Mouse (Mus musculus) hindbrain, postnatal 0 days (tissue): ENCODE measurements around the gene Anxa3. TPM values are rescaled to one million over a fixed set of nuclear protein-coding genes. Genes with fewer than 3 reads are reported as not detected.
A peak's percentile ranks its signal among the peaks of the same experiment; 100 is the strongest.

ENCODE experiments used
- ATAC-seq: fragments of 200-750 bp; cut with Nextera tagmentation; 2 replicates; pipeline ENCODE4 v1.8.0; 2017; ENCODE audit warnings: mild to moderate bottlenecking, moderate TSS enrichment, moderate library complexity
- DNase-seq: peaks from one replicate; pipeline ENCODE4 v3.0.0-alpha.2; 2015; ENCODE audit warnings: low spot score
- H3K27ac ChIP-seq: fragments of 300-500 bp; sonication (generic); 2 replicates; pipeline ENCODE4 v1.5.1; 2014; ENCODE audit warnings: mild to moderate bottlenecking
- H3K27me3 ChIP-seq: fragments of 300-500 bp; sonication (generic); 2 replicates; pipeline ENCODE4 v1.6.1; 2014; ENCODE audit warnings: low read length, mixed read lengths; ENCODE audit not compliant: insufficient read depth
- H3K36me3 ChIP-seq: fragments of 300-500 bp; sonication (generic); 2 replicates; pipeline ENCODE4 v1.6.1; 2014; ENCODE audit warnings: low read length, mixed read lengths; ENCODE audit not compliant: insufficient read depth
- H3K4me1 ChIP-seq: fragments of 300-500 bp; sonication (generic); 2 replicates; pipeline ENCODE4 v1.6.1; 2014; ENCODE audit warnings: antibody characterized with exemption, low read length, mixed read lengths; ENCODE audit not compliant: insufficient read depth
- H3K4me2 ChIP-seq: fragments of 300-500 bp; sonication (generic); 2 replicates; pipeline ENCODE4 v1.6.1; 2014; ENCODE audit warnings: low read depth, mild to moderate bottlenecking, low read length, moderate library complexity, mixed read lengths
- H3K4me3 ChIP-seq: fragments of 300-500 bp; sonication (generic); 2 replicates; pipeline ENCODE4 v1.5.1; 2014; ENCODE audit warnings: low read length
- H3K9ac ChIP-seq: fragments of 300-500 bp; sonication (generic); replicated peaks from 2 replicates; pipeline ENCODE4 v1.6.1; 2014; ENCODE audit warnings: mild to moderate bottlenecking, low read length, moderate library complexity, mixed read lengths
- H3K9me3 ChIP-seq: fragments of 300-500 bp; sonication (generic); 2 replicates; pipeline ENCODE4 v1.6.1; 2016; ENCODE audit warnings: low read length, mixed read lengths
- CTCF ChIP-seq: IDR thresholded peaks from 2 replicates; pipeline ENCODE4 v1.5.1; 2016; ENCODE audit warnings: antibody characterized with exemption, control low read depth, low read depth
- WGBS: fragments of 180-500 bp; shearing (Covaris S2); extraction: QIAGEN DNeasy Blood & Tissue Kit; methylation state at CpG from one replicate; pipeline ENCODE4 v1.1.7; 2014; 5-methylcytosine and 5-hydroxymethylcytosine counted together
- polyA plus RNA-seq: library from polyadenylated mRNA; unstranded; fragments of >200 nt; fragmentation: Nextera tagmentation; extraction: Ambion mirVana; gene quantifications from 2 replicates; pipeline ENCODE4 v1.2.1, GENCODE M21; 2015
- total RNA-seq: library from RNA; depleted of rRNA; stranded (reverse); fragments of >200 nt; gene quantifications from 2 replicates; pipeline ENCODE4 v1.2.3, GENCODE M21; 2014

Anxa3 gene
- total and polyA plus RNA-seq, 2 experiments from 2014 or later: 23.9 to 30.3 TPM

GRCm38 (mm10) chr5:96834338-96834737, 41.2 kb downstream of the Anxa3 start:
- DNase-seq: no peak
- WGBS: 67% methylated on average over 5 of the region's 5 CpGs
- H3K4me2 ChIP-seq: no peak overlapping the region

DNA sequence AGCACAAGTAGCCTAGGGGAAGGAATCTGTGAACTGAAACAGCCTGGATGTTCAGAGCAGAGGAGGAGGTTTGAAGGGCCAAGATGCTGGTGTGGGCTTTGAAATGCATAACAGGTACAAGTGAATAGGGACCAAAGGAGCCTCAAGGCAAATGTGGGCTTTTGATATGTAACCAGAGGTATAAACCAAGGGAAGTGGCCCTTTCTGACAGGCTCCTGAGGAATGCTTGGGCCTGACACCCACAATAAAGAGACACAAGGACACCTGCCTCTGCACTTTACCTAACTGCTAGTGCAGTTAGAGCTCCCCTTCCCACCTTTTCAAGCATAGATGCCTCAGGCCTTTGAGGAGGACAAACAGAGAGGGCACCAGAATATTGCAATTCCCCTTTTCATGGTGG, 54.8 kb downstream of the Anxa3 start:
- H3K27me3 ChIP-seq: no peaks in the 10 kb centered on the region
- TF ChIP-seq CTCF: no peak
- H3K27ac ChIP-seq: no peak overlapping the region
- DNase-seq: no peak
- no peak overlapping the region for H3K4me2 ChIP-seq
- no peaks in the 10 kb centered on the region for H3K36me3 ChIP-seq
- H3K4me1 ChIP-seq: no peaks in the 10 kb centered on the region
- no peak for ATAC-seq
- H3K9ac ChIP-seq: no peak overlapping the region
- no peaks in the 10 kb centered on the region for H3K9me3 ChIP-seq
- H3K4me3 ChIP-seq: no peak overlapping the region

More at GRCm38 (mm10) chr5:96834338-96834737, 41.2 kb downstream of the Anxa3 start:
- Histone ChIP-seq H3K27me3 (no peaks in the 10 kb centered on the region), H3K27ac (no peak overlapping the region), H3K9me3 (no peaks in the 10 kb centered on the region), H3K36me3 (no peaks in the 10 kb centered on the region), H3K9ac (no peak overlapping the region), H3K4me3 (no peak overlapping the region), H3K4me1 (no peaks in the 10 kb centered on the region)
- no peak for TF ChIP-seq CTCF
- ATAC-seq: no peak

- no peak for ATAC-seq
- no peak for DNase-seq
- WGBS: 75% methylated on average over 3 of the region's 3 CpGs
Measured at GRCm38 (mm10) chr5:96848386-96848785, 55.2 kb downstream of the Anxa3 start.

DNA sequence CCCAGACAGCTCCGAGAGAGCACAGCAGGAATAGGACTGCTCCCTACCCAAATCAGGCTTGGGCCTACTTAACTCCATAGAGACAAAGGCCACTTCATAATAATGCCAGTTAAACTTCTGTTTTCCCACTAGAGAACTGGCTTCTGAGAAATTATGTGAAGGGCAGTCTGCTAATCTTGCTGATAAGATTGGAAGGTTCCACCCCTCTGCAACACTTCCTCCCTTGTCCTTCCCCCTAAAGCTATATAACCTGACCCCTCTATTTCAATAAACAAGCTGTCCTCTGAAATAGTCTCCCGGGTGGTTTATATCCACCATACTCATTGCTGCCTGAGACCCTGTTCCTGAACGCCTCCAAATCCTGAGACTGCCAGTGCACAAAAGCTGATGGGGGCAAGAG, 56.1 kb downstream of the Anxa3 start:
- Histone ChIP-seq H3K27ac (no peak overlapping the region), H3K27me3 (no peaks in the 10 kb centered on the region), H3K9me3 (no peaks in the 10 kb centered on the region), H3K36me3 (no peaks in the 10 kb centered on the region), H3K9ac (no peak overlapping the region), H3K4me2 (no peak overlapping the region), H3K4me1 (no peaks in the 10 kb centered on the region), H3K4me3 (no peak overlapping the region)
- 79% methylated on average over 3 of the region's 3 CpGs for WGBS
- ATAC-seq: no peak
- TF ChIP-seq CTCF: no peak
- DNase-seq: no peak

More at GRCm38 (mm10) chr5:96848386-96848785, 55.2 kb downstream of the Anxa3 start:
- no peak for TF ChIP-seq CTCF
- Histone ChIP-seq H3K27me3 (no peaks in the 10 kb centered on the region), H3K9me3 (no peaks in the 10 kb centered on the region), H3K36me3 (no peaks in the 10 kb centered on the region), H3K4me2 (no peak overlapping the region), H3K4me3 (no peak overlapping the region), H3K9ac (no peak overlapping the region), H3K27ac (no peak overlapping the region), H3K4me1 (no peaks in the 10 kb centered on the region)

DNA sequence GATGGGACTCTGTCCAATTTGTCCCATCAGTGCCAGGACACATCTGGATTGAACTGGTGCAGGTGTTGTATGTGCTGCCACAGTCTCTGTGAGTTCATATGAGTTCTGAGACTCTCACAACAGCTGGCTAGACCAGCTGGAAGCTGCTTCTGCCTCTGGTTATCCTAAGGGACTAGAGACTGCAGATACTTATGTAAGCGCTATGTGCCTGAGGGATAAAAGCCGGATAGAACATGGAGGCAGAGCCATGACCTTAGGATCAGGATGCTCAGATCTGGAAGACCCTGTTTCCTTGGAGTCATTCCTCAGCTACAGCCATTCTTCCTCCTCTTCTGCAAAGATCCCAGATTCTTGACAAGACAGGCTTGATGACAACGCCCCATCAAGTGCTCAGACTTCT, 60.3 kb downstream of the Anxa3 start:
- no peaks in the 10 kb centered on the region for H3K36me3 ChIP-seq
- H3K9me3 ChIP-seq: no peaks in the 10 kb centered on the region
- ATAC-seq: no peak
- H3K4me1 ChIP-seq: no peaks in the 10 kb centered on the region
- no peaks in the 10 kb centered on the region for H3K27me3 ChIP-seq
- TF ChIP-seq CTCF: no peak
- no peak overlapping the region for H3K4me2 ChIP-seq
- 89% methylated on average over 3 of the region's 3 CpGs for WGBS
- DNase-seq: no peak
- no peak overlapping the region for H3K4me3 ChIP-seq
- H3K9ac ChIP-seq: no peak overlapping the region
- no peak overlapping the region for H3K27ac ChIP-seq

DNA sequence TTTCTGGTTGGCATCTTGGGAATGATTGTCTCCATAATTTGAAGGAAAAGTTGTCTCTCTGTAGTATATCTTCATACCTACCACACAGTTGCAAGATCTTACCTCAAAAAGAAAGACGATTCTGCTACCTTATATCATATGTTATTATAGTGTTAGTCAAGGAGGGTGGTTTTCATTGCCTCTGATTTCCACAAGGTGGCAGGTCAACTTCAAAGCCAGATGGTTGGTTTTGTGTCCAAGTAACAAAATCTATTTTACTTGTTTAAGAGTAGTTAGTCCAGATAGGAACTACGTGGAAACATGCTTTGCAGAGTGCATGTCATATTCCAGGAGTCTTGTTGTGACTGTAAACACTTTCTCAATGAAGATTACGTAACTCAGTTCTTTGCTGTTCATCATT, 61.2 kb downstream of the Anxa3 start:
- Histone ChIP-seq H3K27ac (no peak overlapping the region), H3K27me3 (no peaks in the 10 kb centered on the region), H3K36me3 (no peaks in the 10 kb centered on the region), H3K4me2 (no peak overlapping the region), H3K4me1 (no peaks in the 10 kb centered on the region), H3K4me3 (no peak overlapping the region), H3K9me3 (no peaks in the 10 kb centered on the region), H3K9ac (no peak overlapping the region)
- TF ChIP-seq CTCF: peak; percentile 72
- 0 out of 2 replicates have a peak, but pooled peaks have one; percentile 18 for ATAC-seq
- DNase-seq: peak; percentile 61
- 68% methylated on average over 3 of the region's 3 CpGs for WGBS

- Histone ChIP-seq H3K4me1 (no peaks in the 10 kb centered on the region), H3K36me3 (no peaks in the 10 kb centered on the region), H3K4me3 (no peak overlapping the region), H3K27me3 (no peaks in the 10 kb centered on the region), H3K4me2 (no peak overlapping the region), H3K27ac (no peak overlapping the region), H3K9ac (no peak overlapping the region), H3K9me3 (no peaks in the 10 kb centered on the region)
- no peak for DNase-seq
- 89% methylated on average over 1 of the region's 1 CpGs for WGBS
- no peak for ATAC-seq
- TF ChIP-seq CTCF: no peak
Measured at GRCm38 (mm10) chr5:96859938-96860337, 66.8 kb downstream of the Anxa3 start.
